Mouse (Mus musculus) lung, postnatal 14 days (tissue): ENCODE measurements around the gene Itih3.

ENCODE experiments used
- DNase-seq: peaks from one replicate; pipeline ENCODE4 v3.0.0; 2021

Itih3 gene

DNA sequence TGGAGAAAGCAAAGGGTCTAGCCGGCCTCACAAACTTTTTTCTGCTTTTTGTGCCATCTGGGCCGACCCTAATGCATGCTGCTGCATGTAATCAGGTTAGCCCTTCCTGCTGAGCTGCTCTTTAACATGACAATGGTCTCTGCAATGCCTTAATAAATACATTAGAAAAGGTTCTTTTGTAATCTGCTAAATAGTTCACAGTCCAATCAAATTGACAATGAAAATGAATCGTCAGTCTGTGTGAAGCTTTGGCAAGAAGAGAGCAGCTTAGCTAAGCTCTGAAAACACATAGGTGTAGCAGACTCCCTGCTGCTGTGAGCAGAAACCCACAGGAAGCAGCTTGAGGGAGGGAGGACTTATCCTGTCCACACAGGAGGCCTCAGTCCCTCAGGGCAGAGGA is 23.6 kb downstream of the Itih3 start:
- DNase-seq, result no peak

GRCm38 (mm10) chr14:30888271-30888732 is 35.3 kb downstream of the Itih3 start:
- peak; percentile 84 for DNase-seq

DNA sequence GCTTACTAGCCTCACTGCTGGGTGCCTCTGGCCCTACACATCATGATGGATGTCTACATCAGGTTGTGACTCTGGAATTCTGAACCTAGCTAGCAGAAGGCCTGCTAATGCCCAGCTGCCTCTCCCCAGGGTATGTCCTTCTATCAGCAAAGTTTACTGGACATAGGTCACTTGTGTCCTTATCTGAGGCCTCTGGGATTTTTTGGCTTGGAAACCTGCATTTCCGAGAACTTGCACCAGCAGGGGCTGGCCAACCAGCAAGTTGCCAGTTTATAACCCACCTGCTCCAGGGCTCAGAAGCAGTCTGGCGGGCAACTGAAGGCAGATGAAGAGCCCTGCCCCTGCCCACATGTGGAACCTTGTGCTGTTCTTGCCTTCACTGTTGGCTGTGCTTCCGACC is 37.4 kb downstream of the Itih3 start, which contains the start of gene Itih4:
Gene Itih4, plus strand, starts transcription at position 273 of the 400 bp plus-strand sequence.
- no peak for DNase-seq

- no peak for DNase-seq
Measured at GRCm38 (mm10) chr14:30885298-30885697, 38.3 kb downstream of the Itih3 start.

DNA sequence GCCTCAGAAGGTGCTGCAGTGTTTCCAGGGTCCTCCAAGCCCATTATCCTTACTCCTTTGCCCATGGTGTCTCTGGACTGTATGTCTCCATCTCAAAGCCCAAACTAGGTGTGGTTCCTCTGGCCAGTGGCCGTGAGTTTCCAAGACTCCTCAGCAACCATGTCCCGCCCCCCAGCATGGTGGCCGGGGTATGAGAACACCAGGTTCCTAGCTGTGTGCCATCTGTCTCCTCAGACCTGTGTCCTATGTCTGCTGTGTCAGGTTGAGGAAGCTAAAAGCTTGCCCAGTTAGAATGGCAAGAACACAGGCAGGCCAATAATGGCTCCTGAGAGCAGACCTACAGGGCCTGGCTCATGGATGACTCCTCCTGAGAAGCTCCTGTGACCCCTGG is 41.8 kb downstream of the Itih3 start:
- DNase-seq, result no peak

- DNase-seq, result peak; percentile 84
Measured at GRCm38 (mm10) chr14:30880811-30881717, 42.5 kb downstream of the Itih3 start.

DNA sequence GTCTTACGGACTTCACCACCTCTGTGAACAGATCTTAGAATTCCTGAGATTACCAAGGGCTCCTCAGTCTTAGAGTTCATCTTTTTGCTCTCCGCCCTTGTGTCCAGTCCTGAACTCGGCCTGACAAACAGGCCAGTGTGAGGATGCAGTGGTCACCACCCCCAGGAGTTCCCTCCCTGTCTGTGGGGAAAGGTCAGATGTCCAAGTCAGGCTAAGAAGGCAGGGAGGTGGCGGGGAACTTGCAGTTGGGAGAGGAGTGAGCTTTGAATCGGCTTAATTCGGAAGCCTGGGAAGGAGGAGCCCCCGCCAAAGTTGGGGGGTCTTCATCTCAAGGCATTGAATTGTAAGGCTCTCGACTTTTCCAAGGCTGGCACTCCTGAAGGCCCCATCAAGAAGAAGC is 43.3 kb downstream of the Itih3 start:
- no peak for DNase-seq

- no peak for DNase-seq
Measured at GRCm38 (mm10) chr14:30879794-30880193, 43.8 kb downstream of the Itih3 start.

DNA sequence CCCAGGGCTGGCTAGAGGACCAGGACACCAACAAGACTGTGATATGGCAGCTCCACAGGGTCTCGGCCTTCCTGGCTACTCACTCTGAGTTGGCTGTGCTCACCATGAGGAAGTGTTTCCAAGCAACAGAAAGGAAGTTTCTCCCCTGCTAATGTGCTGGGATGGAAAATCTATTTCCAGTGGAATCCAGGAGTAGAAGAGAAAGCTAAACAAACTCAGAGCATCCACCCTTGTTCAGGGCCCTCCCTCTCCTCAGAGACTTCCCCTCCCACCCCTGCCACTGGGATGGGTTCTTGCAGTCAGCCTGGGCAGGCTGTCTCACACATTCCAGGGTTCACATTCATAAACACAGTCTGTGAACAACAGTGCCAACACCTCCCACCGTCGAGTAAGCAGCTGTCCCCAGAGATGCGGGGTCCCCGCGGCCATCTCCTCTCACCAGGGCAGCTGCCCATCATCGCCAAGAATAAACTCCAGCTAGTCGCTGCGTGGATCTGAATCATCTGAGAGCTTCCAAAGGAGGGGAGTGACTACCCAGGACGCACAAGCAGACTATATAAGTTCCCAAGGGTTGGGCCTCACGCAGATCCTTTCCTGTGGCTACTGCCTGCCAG is 44.5 kb downstream of the Itih3 start, which contains the start of gene Mustn1:
Gene Mustn1, plus strand, starts transcription at position 243 of the 614 bp plus-strand sequence.
- peak; percentile 68 for DNase-seq

DNA sequence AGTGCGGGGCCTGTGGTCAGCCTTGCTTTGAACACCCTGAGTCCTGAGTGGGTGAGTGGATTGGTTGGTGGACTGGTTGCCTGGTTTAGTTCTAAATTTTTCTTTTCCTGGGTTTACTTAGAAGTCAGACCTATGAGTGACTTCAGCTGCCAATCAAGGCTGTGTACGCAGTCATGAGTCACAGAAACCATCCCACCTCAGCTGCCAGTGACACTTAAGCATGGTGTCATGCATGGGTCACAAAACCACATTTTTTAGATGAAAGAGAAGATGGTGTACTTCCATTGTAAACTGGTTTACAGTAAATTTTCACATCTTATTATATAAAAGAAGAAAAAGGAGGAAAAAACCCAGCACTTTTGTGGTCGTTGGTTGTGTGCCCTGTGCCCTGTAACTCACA is 45.7 kb downstream of the Itih3 start:
- no peak for DNase-seq

DNA sequence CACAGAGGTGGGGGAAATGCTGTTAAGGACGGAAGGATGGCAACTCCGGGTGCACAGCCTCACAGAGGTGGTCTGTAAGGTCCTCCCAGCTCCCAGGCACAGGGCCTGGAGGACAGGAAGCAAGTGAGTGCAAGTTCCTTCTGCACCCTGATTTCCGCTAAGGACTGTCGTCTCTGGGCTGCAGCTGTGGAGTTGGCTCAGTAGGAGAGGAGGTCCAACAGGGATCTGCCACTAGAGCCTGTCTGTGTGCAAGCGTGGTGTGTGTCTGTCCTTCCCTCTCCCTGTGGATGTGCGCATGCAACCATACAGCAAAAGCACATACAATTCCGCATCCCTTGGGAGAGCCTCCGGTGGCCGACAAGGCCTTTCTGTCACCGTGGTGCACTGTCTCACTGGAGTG is 47.1 kb downstream of the Itih3 start:
- no peak for DNase-seq

DNA sequence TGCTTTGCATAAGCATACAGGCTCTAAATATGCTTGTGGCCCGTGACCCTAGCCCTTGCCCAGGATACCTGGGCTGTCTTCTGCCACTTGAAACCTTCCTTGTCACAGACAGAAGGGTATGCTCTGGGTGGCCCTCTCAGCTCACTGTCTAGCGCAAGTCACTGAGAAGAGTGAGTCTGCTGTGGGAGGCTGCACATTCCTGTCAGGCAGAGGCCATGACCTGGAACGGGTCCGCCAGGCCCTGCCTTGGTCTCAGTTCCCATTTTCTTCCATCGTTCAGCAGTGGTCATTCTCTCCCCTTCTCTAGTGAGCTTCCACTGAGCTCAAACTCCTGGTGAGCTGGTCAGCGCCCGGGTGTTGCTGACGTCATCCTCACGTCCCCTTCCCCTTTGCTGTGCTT is 47.6 kb downstream of the Itih3 start:
- no peak for DNase-seq

GRCm38 (mm10) chr14:30875130-30875865 is 48.3 kb downstream of the Itih3 start:
- DNase-seq, result no peak

- peak; percentile 49 for DNase-seq
Measured at GRCm38 (mm10) chr14:30874095-30874700, 49.4 kb downstream of the Itih3 start.

GRCm38 (mm10) chr14:30870206-30871147 is 53.1 kb downstream of the Itih3 start:
- no peak for DNase-seq

GRCm38 (mm10) chr14:30869391-30869801 is 54.2 kb downstream of the Itih3 start:
- DNase-seq, result peak; percentile 51

DNA sequence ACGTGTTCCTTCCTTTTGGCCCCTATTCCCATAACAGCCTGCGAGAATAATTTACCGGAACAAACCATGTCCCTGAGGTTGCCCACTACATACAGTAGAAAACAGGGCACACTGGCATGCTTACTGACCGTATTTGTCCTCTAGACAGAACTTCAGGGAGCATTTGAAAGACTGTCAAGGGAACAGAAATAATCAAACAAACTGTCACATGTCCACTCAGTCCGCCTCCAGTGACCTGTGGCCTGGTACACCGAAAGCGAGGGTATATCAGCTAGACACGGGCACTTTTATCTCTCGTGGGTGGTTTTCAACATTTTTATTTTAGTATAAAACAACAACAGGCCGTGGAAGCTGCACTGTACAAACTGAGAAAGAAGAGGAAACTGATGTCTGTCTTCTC is 54.7 kb downstream of the Itih3 start:
- no peak for DNase-seq

GRCm38 (mm10) chr14:30867042-30867441 is 56.5 kb downstream of the Itih3 start:
- peak; percentile 90 for DNase-seq

DNA sequence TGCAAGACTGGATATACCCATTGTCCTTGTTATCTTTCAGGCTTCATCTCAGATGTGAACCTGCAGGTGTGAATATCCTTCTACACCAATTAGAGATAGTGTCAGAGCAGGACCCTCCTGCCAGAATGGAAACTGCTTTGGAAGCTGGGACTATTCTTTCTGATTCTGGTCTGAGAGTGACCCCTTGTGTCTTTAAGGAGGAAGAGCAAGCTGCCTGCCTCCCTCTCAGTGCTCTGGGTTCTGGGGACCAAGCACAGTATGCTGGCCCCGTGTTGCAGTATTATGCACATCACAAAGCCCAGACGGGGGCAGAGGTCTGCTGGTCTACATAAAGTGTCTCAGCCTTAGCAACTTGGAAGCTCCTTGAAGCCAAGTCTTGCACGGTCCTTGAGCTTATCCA is 58.2 kb downstream of the Itih3 start:
- DNase-seq, result no peak

DNA sequence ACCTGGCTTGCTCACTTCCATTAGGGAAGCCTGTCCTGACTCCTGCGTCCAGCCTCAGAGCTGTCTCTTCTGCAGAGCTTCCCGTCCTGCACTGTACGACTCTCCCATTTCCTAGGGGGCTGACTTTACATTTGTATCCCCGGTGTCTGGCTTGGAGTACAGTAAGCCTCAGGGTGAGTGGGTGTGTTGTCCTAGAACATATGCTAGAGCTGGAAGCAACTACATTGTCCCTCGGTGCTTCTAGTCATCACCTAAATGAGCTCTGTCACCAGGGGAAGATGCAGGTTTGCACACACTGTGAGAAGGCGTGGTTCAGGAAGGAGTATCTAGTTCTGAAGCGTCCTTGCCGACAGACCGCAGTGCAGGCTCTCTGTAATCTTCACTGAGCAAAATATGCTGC is 61.2 kb downstream of the Itih3 start:
- no peak for DNase-seq

- no peak for DNase-seq
Measured at GRCm38 (mm10) chr14:30861421-30862125, 62.0 kb downstream of the Itih3 start.
